Comparison of ENCODE assay signal across 9 mouse cellular contexts in the genomic region with DNA sequence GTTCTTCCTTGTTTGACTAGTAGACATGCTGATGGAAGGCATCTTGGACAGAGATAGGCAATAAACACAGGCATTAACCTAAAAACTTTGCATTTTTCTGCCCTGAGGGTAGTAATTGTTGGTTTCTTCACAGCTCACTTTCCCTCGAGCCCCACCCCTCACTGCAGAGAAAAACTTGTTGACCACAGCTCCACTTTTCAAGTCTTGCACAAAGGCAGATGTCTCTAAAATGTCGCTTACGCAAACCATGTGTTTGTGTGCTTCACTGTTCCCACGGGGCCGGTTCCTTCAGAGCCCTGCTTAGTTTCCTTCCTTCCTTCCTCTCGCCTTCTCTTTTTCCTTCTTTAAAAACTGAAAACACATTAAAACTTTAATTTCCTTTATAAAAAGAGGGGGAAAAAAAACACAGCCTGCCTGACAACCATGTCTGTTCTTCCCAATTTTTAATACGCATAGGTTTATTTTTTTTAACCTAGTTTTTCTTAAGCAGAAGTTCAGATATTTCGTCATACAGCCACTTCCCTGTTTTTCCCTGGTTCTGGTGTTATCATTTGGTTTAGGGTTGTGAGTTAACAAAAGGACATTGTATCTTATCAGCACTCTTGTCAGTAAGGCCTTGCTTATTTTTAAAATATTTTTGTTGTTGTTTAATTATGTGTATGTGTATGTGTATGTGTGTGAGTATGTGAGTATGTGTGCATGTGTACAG.
A peak's percentile ranks its signal among the peaks of the same experiment; 100 is the strongest.
DNase-seq lines count a peak whose midpoint lies in the region; ATAC-seq and TF ChIP-seq lines count a peak whose summit lies in the region.
"Had no signal": no experiment of that assay in that cellular context is flagged by ENCODE, and none has a peak within 500 bp of the region (broad histone marks: within the 10 kb centered on the region; RNA-seq: fewer than 3 reads in every experiment).

No protein-coding gene starts in this region.

- no peak for ATAC-seq in heart, embryonic 13.5 days (ENCODE audit: extremely low read depth, insufficient number of reproducible peaks, low FRiP score, low TSS enrichment)
- no peak for ATAC-seq in cerebellum, adult (ENCODE audit: insufficient number of reproducible peaks, low FRiP score, low TSS enrichment)
- ATAC-seq: Patski had no signal

- H3K4me3 ChIP-seq in heart, embryonic 13.5 days: no peak overlapping the region
- no peak overlapping the region for H3K4me3 ChIP-seq in thymus, adult 2 months (ENCODE audit: control insufficient read depth, insufficient read depth, low read length)

- H3K9ac ChIP-seq in heart, embryonic 13.5 days: no peak overlapping the region; the same call in 1 of the 2 replicates

- H3K36me3 ChIP-seq in heart, embryonic 13.5 days: no peaks in the 10 kb centered on the region
- no peaks in the 10 kb centered on the region for H3K36me3 ChIP-seq in thymus, adult 2 months (ENCODE audit: control insufficient read depth, insufficient read depth, low read length)

- H3K27me3 ChIP-seq in heart, embryonic 13.5 days (replicated peaks): no peaks in the 10 kb centered on the region
- no peaks in the 10 kb centered on the region for H3K27me3 ChIP-seq in thymus, adult 2 months (ENCODE audit: control insufficient read depth, insufficient read depth, low read length)
- H3K27me3 ChIP-seq: Patski had no signal

- WGBS in heart, embryonic 13.5 days: 47% methylated on average over 8 of the region's 8 CpGs
- WGBS in thymus, adult 2 months: 13% methylated on average over 8 of the region's 8 CpGs

- TF ChIP-seq CTCF in thymus, adult 2 months (IDR thresholded peaks at IDR 0.05; ENCODE audit: borderline replicate concordance, control insufficient read depth, extremely low read depth, insufficient read depth, low read length, poor library complexity): no peak

- TF ChIP-seq POLR2A in thymus, adult 2 months (IDR thresholded peaks at IDR 0.05; ENCODE audit: control insufficient read depth, extremely low read depth, insufficient read depth, low read length, poor library complexity): no peak

- peak; percentile 40 for DNase-seq in kidney, postnatal 14 days
- no peak for DNase-seq in kidney, adult 18-20 months
- peak; percentile 49 for DNase-seq in c-Kit-positive CD71-negative TER-119-negative erythroid progenitor cells, embryonic 14.5 days (ENCODE audit: low read depth)
- DNase-seq in lung, adult 18-20 months: peak; percentile 66 to 79
- DNase-seq in thymus, adult 2 months: peak; percentile 58
- no peak for DNase-seq in cerebellum, adult 8-10 months

- H3K9me3 ChIP-seq in heart, embryonic 13.5 days: no peaks in the 10 kb centered on the region

- H3K4me2 ChIP-seq in heart, embryonic 13.5 days: 0 out of 2 replicates have a peak overlapping the region, but pooled peaks have one; percentile 24

- H3K27ac ChIP-seq in heart, embryonic 13.5 days (replicated peaks): peak overlapping the region; percentile 73
- peak overlapping the region; percentile 38 for H3K27ac ChIP-seq in thymus, adult 2 months (ENCODE audit: control insufficient read depth, insufficient read depth, low read length)

- peaks cover 80% of the 10 kb centered on the region for H3K4me1 ChIP-seq in heart, embryonic 13.5 days
- H3K4me1 ChIP-seq in thymus, adult 2 months (replicated peaks; ENCODE audit: control insufficient read depth, insufficient read depth, low read length): peaks cover 8% of the 10 kb centered on the region

Comparison
In these comparisons a context has a peak if more than half of its experiments do, and no peak if none do; other contexts are left out.
1. DNase-seq: peak in kidney, postnatal 14 days (single experiment), c-Kit-positive CD71-negative TER-119-negative erythroid progenitor cells, embryonic 14.5 days (single experiment), lung, adult 18-20 months (2 of 2) and thymus, adult 2 months (single experiment); none in kidney, adult 18-20 months (single experiment) and cerebellum, adult 8-10 months (single experiment).